Mouse (Mus musculus): Measurements from ENCODE around the gene Ttll6.

Gene Ttll6

DNA sequence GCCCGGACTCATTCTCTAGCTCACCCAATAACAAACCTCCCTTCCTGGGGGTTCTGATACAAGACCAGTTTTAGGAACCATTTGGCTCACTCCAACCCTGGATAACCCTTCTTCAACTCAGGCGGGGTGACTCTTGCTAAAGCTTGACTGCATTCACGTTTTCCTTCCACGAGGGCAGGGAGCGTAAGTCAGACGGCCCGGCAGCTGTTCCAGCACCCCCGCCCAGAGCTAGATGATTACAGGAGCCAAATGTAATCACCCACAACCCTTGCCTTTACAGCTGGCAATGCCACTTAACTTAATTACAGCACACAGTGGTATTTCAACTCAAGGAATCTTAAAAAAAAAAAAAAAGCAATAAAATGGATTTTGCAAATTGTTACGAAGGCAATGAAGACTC lies 34.5 kb downstream of the Ttll6 start:
- DNase-seq (ENCODE audit: low spot score in 2 of 2): no peak

GRCm38 (mm10) chr11:96169016-96169415 lies 35.4 kb downstream of the Ttll6 start:
- no peak for DNase-seq (ENCODE audit: low spot score in 2 of 2)

- DNase-seq (ENCODE audit: low spot score in 2 of 2): no peak
These were observed 37.3 kb downstream of the Ttll6 start for GRCm38 (mm10) chr11:96170711-96171379.

DNA sequence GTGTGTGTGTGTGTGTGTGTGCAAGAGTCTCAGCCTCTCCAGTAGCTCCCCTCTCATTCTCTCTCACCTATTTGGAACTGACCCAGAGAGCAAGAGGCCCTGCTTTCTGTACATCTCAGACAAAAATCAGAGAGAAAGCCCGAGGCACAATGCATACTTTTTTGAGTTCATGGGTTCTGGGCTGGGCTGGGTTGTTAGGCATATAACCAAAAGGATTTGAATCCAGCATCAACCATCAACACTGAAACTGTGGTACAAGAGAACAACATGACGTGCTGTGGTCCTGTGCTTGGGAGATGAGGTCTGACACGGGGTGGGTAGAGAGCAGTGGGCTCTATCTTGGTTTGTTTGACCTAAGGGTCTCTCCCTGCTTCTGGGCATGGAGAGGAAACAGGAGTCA lies 38.0 kb downstream of the Ttll6 start:
- DNase-seq (ENCODE audit: low spot score in 2 of 2): no peak

- no peak for DNase-seq (ENCODE audit: low spot score in 2 of 2)
These were observed 39.1 kb downstream of the Ttll6 start for GRCm38 (mm10) chr11:96172511-96173287.

DNA sequence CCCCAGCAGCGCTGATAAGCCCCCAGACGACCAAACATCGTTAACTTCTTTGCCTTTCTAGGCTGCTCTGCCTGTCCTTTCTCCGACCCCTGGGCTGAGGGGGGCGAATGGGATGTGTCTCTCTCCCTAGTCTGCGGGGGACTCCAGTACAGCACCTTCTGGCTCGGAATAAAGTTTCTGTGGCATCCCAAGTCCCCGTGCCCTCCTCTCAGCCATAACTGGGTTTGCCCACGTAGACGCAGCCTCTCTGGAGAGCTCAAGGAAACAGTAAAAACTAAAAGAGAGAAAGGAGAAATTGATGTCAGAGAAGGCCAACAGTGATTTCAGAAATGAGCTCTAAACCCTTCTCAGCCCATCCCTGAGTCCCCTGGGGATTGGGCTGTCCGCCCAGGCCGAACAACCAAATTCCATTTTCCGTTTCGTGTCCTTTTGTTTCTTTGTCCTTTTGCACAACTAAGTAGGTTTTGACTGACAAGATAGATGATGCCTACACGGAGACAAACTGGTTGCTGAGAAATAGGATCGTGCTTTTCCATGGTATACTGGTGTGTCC lies 39.8 kb downstream of the Ttll6 start:
- DNase-seq (ENCODE audit: low spot score in 2 of 2): no peak

DNA sequence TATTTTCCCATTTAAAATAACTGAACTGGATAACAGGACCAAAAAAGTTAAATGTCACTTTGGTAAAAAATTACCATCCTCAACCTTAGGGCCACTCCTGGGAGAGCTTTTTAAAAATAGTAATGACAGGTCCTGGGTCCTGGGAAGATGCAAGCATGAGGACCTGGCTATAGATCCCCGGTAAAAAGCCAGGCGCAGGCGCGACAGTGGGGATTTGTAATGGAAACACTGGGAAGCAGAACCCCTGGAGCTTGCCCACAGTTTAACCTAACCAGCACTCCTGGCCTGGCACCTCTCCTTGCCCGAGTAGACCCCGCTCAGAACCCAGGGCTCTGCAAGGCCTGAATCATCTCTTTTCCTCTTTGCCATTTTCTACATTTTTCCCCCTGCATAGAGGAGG lies 41.3 kb downstream of the Ttll6 start:
- no peak for DNase-seq (ENCODE audit: low spot score in 2 of 2)

DNA sequence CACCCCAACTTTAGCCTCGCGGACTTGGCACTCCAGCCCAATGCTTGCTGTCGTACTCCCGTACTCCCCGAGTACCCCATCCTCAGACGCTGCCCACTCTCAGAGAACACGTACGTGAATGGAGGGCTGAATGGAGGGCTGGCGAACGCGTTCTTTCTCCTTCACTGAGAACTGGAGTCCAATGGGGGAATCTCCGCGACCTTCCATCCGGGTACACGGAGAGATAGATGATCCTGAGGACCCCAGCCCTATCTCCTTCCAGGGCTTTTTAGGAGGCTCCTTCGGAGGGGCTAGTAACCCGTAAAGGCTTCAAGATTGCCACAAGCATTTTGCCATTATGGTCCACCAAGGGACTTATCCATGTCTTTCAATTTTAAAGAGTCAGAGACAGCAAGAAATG lies 41.9 kb downstream of the Ttll6 start:
- DNase-seq (ENCODE audit: low spot score in 2 of 2): no peak

- no peak for DNase-seq (ENCODE audit: low spot score in 2 of 2)
These were observed 42.5 kb downstream of the Ttll6 start for GRCm38 (mm10) chr11:96175951-96176530.

- DNase-seq (ENCODE audit: low spot score in 2 of 2): no peak
These were observed 43.3 kb downstream of the Ttll6 start for GRCm38 (mm10) chr11:96176841-96177240.

DNA sequence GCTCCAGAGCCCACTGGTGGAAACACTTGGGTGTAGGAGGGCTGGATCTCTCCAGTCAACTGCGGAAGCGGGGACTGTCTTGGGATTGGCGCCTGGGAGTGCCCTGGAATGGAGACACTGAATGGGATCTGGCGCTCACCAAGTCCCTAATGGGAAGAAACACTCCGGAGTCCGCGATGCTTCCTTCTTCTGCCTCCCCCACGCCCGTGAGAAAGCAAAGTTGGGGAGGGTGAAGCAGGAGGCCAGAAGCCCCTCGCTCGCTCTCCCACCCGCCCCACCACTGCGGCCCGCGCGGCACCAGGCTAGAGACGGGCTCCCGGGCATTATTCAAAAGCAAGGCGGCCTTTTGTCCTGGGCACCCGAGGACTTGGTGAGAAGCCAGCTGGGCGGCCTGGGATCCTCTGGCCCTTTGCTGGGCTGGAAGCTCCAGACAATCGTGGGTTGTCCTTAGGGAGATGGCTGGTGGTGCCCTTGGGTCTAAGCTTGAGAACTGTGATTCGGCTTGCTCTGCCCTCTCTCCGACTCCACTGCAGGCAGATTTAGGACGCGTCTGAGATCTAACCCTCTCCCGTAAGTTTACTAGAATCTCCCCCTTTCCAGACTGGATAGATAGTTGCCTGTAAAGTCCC lies 44.1 kb downstream of the Ttll6 start:
- no peak for DNase-seq (ENCODE audit: low spot score in 2 of 2)

- DNase-seq (ENCODE audit: low spot score in 2 of 2): no peak
These were observed 44.8 kb downstream of the Ttll6 start for GRCm38 (mm10) chr11:96178356-96178755.

GRCm38 (mm10) chr11:96178911-96179503 lies 45.4 kb downstream of the Ttll6 start:
- DNase-seq (ENCODE audit: low spot score in 2 of 2): no peak

- no peak for DNase-seq (ENCODE audit: low spot score in 2 of 2)
These were observed 47.5 kb downstream of the Ttll6 start for GRCm38 (mm10) chr11:96181061-96181460.

DNA sequence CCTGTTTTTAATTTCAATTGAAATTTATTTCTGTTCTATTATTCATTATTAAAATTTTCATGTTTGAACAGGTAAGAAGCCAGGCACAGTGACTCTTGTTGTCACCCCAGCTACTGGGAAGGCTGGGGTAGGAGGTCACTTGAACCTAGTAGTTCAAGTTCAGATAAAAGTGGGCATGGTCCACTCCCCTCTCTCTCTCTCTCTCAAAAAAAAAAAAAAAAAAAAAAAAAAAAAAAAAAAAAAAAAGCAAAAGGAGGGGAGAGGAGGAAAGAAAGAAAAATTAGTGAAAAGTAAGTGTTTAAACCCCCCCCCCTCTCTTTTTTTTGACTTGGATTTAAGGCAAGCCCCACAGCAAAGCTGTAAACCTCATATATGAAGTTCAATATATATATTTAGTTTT lies 50.6 kb downstream of the Ttll6 start:
- DNase-seq (ENCODE audit: low spot score in 2 of 2): no peak

DNA sequence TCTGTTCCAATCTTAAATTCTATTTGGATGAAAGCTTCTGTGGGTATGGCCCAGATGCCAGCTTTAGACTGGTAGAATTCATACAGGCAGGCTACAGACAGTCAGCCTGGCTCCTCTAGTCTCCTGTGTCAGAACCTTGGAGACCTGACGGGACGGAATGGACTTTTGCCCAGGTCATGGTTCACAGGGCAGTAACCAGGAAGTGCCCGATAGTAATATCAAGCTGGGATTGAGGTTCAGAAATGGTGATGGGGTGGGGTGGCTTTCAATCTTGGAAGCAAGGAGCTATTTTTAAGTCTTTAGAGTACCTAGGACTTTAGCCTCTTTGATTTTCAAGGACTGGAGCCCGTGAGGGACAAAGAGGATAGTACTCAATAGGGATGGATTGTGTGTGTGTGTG lies 53.7 kb downstream of the Ttll6 start:
- no peak for DNase-seq (ENCODE audit: low spot score in 2 of 2)

GRCm38 (mm10) chr11:96189810-96190522 lies 56.4 kb downstream of the Ttll6 start:
- DNase-seq (ENCODE audit: low spot score in 2 of 2): no peak

DNA sequence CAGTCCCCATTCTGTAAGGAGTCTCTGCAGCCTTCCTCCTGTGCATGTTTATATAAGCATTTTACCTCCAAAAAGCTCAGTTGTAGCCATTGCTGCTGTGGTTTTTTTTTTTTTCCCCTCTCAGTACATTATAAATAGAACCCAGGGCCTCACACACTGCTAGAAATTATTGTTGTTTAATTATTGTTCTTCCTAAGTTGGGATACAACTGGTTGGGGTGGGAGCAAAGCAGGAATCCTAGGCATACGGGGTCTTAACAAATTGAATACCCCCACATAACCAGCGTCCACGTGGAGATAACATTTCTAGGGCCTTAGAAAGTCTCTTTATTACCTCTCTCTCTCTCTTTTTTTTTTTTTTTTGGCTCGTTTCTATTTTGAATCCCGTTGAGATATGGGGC lies 57.5 kb downstream of the Ttll6 start:
- DNase-seq (ENCODE audit: low spot score in 2 of 2): no peak

- no peak for DNase-seq (ENCODE audit: low spot score in 2 of 2)
These were observed 60.2 kb downstream of the Ttll6 start, which contains the start of gene Hoxb13 for GRCm38 (mm10) chr11:96193521-96194400. Gene Hoxb13 (plus strand): TSS chr11:96194316.

GRCm38 (mm10) chr11:96194401-96194710 lies 60.8 kb downstream of the Ttll6 start:
- DNase-seq (ENCODE audit: low spot score in 2 of 2): no peak

All from right cerebral cortex, postnatal 36 days (tissue).